Mouse (Mus musculus) left cerebral cortex, adult 18-20 months (tissue): Measurements from ENCODE around the gene Dop1b. TPM values are rescaled to one million over a fixed set of nuclear protein-coding genes. Genes with fewer than 3 reads are reported as not detected.

Source experiments
- DNase-seq, 2 experiments: peaks; one replicate each; pipeline ENCODE4 v3.0.0; 2021 to 2022; ENCODE audit warnings: low spot score in 2 of 2, mixed read lengths in 1 of 2
- total RNA-seq, 2 experiments: library from RNA; stranded (reverse); gene quantifications; 2 replicates each; pipeline ENCODE4 v1.2.3; 2021

Dop1b gene
- total RNA-seq, 2 experiments from 2014 or later, result 86.3 to 90.5 TPM

DNA sequence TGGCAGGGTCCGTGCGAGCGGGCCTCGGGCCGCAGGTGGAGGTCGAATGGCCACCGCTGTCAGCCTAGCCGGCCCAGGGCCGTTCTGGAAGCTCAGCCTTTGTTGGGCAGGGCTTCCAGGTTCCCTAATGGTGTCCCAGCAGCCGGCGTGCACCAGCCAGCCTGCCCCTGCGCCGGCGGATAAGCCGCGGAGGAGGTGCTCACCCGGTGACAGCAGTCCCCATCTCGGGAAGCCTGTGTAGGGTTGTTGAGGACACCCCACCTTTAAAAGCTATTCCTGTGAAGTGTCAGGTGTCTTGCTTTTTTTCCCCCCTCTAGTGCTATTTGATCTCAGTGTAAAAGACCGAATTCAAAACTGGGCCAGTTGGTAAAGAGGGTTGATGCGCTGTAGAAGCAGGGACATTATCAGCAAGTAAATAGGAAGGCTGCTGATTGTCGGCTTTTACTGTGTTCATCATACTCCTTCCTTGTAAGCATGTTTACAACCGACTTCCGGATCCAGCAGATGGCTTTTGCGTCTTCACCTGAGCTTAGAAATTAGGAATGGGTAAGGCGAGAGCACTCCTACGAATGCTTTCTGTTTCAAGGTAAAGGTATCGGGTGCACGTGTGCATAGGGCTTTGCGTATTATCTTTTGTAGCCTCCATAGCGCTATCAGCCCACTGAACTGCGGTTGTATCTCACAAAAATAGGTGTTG, 633 bp downstream of the Dop1b start:
- DNase-seq, result no peak

DNA sequence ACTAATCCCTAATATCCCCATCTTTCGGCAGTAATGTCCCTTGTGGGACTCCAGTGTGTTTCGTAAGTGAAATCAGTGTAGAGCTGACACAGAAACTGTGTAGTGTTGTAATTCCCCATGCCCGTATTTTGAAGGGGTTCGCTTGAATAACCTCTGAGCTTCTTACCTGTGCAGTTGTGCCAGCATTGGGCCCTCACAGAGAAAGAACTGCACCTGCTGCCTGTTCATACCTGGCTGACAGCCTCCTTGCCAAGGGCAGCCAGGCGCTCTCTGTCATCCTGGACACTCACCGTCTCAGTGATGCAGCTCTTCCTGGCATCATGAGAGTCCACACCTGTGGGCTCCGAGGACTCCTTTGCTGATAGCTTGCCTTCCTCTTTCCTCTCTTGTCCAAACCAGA, 1.3 kb downstream of the Dop1b start:
- DNase-seq, result no peak

GRCm38 (mm10) chr16:93714426-93714825, 2.7 kb downstream of the Dop1b start:
- DNase-seq, result peak in 1 of 2 experiments; percentile 47

GRCm38 (mm10) chr16:93715826-93716225, 4.1 kb downstream of the Dop1b start:
- no peak for DNase-seq

DNA sequence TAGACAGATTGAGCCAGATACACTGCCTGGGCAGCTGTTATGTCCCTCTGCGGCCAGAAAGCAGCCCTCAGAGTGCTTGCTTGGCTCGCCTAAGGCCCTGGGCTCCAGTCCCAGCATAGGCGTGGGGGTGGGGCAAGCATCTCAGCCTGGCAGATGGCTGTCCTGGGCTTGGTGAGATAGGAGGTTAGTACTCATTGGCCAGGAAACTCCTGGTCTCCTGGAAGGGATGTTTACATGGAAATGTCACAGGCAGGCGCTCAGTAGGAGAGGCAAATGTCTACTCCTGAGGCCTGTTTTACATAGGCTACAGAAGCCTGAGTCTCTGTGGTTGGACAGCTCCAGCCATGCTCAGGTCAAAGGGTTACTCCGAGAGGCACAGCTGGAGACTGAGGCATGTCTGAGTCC, 5.6 kb downstream of the Dop1b start:
- peak; percentile 53 to 70 for DNase-seq

DNA sequence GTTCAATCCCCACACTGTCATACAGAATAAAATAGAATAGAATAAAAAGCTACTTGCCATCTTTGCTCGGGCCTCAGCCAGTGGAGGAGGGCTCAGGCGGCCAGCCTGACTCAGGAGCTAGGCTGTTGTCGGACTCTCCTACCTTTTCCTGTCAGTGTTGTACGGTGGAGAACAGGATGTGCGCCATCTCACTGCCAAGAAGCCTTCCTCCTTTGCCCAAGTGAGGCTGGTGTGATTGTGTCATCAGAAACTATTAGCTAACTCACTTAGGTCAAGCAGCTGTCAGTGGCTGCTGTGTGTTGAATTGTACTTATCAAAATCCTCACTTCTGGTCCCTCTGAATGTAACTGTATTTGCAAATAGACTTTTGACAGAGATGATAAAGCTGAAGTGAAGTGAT, 10.1 kb downstream of the Dop1b start:
- DNase-seq, result no peak

- DNase-seq, result no peak
Observed at GRCm38 (mm10) chr16:93722476-93722875, 10.8 kb downstream of the Dop1b start.

DNA sequence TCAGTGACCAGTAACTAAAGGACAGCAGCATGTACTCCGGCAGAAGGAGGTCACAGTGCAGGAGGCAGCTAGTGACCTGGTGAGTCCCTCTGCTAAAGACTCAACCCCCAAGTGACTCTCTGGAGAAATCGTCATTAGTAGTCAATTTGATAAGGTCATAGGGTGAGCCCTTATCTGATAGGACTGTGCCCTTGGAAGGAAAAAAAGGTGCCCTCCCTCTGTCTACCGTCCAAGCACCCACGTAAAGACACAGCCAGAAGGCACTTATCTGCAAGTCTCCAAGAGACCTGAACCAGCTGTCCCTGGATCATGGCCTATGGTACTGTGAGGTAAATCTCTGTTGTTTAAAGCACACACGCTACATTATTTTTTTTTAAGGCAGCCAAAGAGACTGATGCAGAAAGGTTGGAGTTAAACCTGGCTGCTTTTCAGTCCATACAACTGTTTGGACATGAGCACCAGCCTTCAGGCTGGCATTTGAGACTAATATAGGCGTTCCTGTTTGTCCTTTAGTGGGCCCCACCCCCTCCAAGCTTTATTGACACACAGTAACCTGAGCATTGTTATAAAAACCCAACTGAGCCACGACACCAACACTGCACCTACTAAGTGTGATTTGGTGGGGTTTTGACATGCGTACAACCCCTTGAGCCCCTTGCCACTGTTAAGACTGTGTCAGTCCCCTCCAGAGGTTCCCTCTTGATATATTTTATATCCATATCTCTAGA, 13.9 kb downstream of the Dop1b start:
- DNase-seq, result no peak

DNA sequence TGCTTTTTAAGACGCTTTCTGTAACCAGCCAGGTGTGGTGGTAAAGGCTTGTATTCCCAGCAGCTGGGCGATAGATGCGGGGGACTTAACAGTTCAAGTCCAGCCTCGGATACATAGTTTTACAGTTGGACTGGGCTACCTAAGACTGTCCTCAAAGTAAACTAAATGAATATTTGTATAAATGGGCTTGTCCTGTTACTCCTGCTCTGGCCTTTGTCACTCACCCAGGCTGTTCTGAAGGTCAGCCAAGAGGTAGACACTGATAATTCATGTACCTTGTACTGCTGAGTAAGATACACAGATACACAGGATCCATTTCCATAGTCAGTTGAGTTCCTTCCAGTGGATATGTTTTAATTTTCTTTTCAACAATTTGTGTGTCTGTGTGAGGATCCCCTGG, 14.5 kb downstream of the Dop1b start:
- no peak for DNase-seq

GRCm38 (mm10) chr16:93728676-93729075, 17.0 kb downstream of the Dop1b start:
- DNase-seq, result no peak

GRCm38 (mm10) chr16:93729801-93730721, 18.4 kb downstream of the Dop1b start:
- DNase-seq, result peak; percentile 27 to 33

GRCm38 (mm10) chr16:93731310-93731709, 19.6 kb downstream of the Dop1b start:
- DNase-seq, result no peak

DNA sequence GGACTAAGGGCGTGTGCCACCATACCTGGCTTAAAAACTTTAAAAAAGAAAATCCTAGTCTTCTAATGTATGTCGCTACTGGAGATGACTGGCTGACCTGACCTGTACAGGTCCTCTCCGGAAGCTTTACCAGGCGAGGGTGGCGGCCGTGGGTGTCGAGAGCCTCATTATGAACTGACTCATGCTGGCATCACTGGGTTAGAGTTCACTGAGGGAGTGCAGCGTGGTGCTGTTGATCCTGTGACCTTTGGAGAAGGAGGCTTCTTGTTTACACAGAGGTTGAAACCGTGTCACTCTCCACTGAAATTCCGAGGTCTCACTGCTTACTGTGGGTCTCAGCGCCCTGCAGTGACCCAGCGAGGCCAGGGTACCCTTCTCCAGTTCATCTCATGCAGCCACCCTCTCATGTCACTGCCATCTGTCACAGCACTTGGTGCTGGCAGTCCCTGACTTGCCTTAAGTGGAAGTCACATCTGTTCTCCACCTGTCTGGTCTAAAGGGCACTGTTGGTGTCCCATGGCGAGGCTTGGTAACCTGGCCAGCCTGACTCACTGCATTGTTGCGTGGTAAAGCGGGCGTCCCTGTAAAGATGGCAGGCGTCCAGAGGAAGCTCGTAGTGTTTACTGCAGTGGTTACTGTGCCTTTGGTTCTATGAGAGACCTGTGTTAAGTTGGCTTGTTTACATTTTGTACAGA, 21.3 kb downstream of the Dop1b start:
- DNase-seq, result no peak

DNA sequence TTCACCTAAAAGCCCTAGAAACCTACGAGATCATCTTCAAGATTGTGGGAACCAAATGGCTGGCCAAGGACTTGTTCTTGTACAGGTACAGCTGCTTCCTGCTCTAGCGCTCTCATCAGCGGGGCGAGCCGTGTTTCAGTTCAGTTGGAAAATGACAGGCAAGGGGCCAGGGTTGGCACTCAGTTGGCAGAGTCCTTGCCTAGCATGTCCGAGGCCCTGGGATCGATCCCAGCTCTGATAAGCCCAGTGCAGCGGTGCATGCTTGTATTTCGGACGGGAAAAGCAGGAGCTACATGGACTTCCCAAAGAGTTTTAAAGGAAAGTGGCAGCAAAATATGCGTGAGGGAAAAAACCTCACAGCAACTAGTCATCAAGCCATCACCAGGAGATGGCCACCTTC, 27.5 kb downstream of the Dop1b start:
- no peak for DNase-seq

GRCm38 (mm10) chr16:93742903-93743302, 31.2 kb downstream of the Dop1b start:
- DNase-seq, result no peak

GRCm38 (mm10) chr16:93744049-93744490, 32.4 kb downstream of the Dop1b start:
- DNase-seq, result no peak

DNA sequence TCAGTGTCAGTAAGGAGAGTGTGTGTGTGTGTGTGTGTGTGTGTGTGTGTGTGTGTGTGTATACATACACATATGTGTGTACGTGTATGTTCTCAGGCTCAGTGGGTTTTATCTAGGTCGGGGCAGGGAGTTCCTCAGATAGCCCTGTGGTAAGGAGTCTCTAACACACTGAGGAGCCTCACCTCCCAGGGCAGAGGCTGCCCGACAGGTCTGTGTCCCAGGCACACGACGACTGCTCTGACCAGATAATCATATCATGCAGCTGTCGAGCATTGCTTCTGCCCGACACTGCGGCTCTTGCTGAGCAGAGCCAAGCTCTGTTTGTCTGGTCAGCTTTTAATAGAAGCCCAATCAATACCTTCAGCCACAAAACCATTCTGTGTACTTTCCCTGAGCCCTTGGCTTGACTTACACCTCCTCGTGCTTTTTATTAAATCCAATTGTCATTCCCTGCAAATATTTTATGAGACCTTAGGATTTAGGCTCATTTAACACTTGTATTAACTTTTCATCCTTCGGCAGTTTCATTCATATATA, 33.2 kb downstream of the Dop1b start:
- no peak for DNase-seq

GRCm38 (mm10) chr16:93746397-93746796, 34.7 kb downstream of the Dop1b start:
- DNase-seq, result no peak

DNA sequence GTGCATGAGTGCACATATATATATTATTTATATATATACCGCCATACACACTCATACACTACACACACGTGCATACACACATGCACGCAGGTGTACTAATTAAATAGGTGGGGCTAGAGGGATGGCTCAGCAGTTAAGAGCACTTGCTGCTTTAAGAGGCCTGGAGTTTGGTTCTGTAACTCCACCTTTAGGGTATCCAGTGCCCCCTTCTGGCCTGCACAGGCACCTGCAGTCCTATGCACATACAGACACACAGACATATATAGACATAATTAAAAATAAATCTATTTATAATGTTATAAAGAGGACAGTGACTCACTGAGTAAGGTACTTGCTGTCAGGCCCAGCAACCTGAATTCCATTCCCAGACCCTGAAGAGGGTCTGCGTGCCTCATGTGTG, 35.3 kb downstream of the Dop1b start:
- no peak for DNase-seq

- no peak for DNase-seq
Observed at GRCm38 (mm10) chr16:93747421-93747820, 35.7 kb downstream of the Dop1b start.
